Mouse (Mus musculus) megakaryocyte, embryonic 14.5 days (primary cell): ENCODE measurements around the gene Alkbh5. TPM values are rescaled to one million over a fixed set of nuclear protein-coding genes. Genes with fewer than 3 reads are reported as not detected.
"Not testable (repeated sequence)": the region's sequence is repeated elsewhere in the genome, so short reads cannot be mapped to it uniquely, and the experiment has no call there.

Source experiments
- H3K27me3 ChIP-seq: replicated peaks from 2 replicates; pipeline ENCODE3; 2012; ENCODE audit warnings: inconsistent platforms
- H3K36me3 ChIP-seq: replicated peaks from 2 replicates; pipeline ENCODE3; 2012; ENCODE audit warnings: low read length, inconsistent platforms, mixed read lengths
- H3K4me1 ChIP-seq: 2 replicates; pipeline ENCODE4 v1.6.1; 2012; ENCODE audit warnings: inconsistent platforms
- H3K4me3 ChIP-seq: replicated peaks from 2 replicates; pipeline ENCODE3; 2012; ENCODE audit warnings: moderate library complexity, mild to moderate bottlenecking, inconsistent platforms
- H3K9me3 ChIP-seq: 2 replicates; pipeline ENCODE4 v1.6.1; 2012; ENCODE audit warnings: inconsistent platforms
- FLI1 ChIP-seq: IDR thresholded peaks from 2 replicates; pipeline ENCODE4 v1.6.1; 2012; ENCODE audit warnings: low read length, inconsistent platforms, mixed read lengths
- GATA1 ChIP-seq: IDR thresholded peaks from 3 replicates; pipeline ENCODE4 v1.6.1; 2012; ENCODE audit warnings: mixed read lengths, low read length, inconsistent platforms, borderline replicate concordance
- polyA plus RNA-seq: library from polyadenylated mRNA; stranded (reverse); fragments of >175 nt; gene quantifications from 2 replicates; pipeline ENCODE4 v1.2.3, GENCODE M21; 2012; ENCODE audit warnings: low replicate concordance; ENCODE audit not compliant: insufficient read depth

Alkbh5 gene
- polyA plus RNA-seq, 1 experiment, result 10.9 TPM

GRCm38 (mm10) chr11:60540761-60541160 is 4.6 kb downstream of the Alkbh5 start:
- no peaks in the 10 kb centered on the region for H3K27me3 ChIP-seq
- H3K4me3 ChIP-seq, result peak overlapping the region; percentile 100
- H3K9me3 ChIP-seq, result no peaks in the 10 kb centered on the region
- TF ChIP-seq GATA1, result no peak
- H3K36me3 ChIP-seq, result peaks cover 53% of the 10 kb centered on the region
- peaks cover 68% of the 10 kb centered on the region for H3K4me1 ChIP-seq

- Histone ChIP-seq H3K4me1 (peaks cover 64% of the 10 kb centered on the region), H3K27me3 (no peaks in the 10 kb centered on the region), H3K4me3 (peak overlapping the region; percentile 26), H3K9me3 (no peaks in the 10 kb centered on the region), H3K36me3 (peaks cover 63% of the 10 kb centered on the region)
- TF ChIP-seq FLI1, result no peak
These were observed 5.7 kb downstream of the Alkbh5 start for GRCm38 (mm10) chr11:60541831-60542230.

- Histone ChIP-seq H3K4me1 (peaks cover 69% of the 10 kb centered on the region), H3K36me3 (peaks cover 77% of the 10 kb centered on the region)
- not testable (repeated sequence) for H3K4me3 ChIP-seq, H3K9me3 ChIP-seq, H3K27me3 ChIP-seq
These were observed 7.0 kb downstream of the Alkbh5 start for GRCm38 (mm10) chr11:60543211-60543610.

GRCm38 (mm10) chr11:60545433-60545832 is 9.3 kb downstream of the Alkbh5 start:
- H3K4me3 ChIP-seq, result no peak overlapping the region
- H3K4me1 ChIP-seq, result peaks cover 59% of the 10 kb centered on the region
- H3K27me3 ChIP-seq, result no peaks in the 10 kb centered on the region
- peaks cover 89% of the 10 kb centered on the region for H3K36me3 ChIP-seq
- no peaks in the 10 kb centered on the region for H3K9me3 ChIP-seq
- TF ChIP-seq FLI1, result no peak
- TF ChIP-seq GATA1, result no peak

GRCm38 (mm10) chr11:60548112-60548511 is 11.9 kb downstream of the Alkbh5 start:
- H3K4me1 ChIP-seq, result peaks cover 39% of the 10 kb centered on the region
- no peak overlapping the region for H3K4me3 ChIP-seq
- H3K27me3 ChIP-seq, result no peaks in the 10 kb centered on the region
- no peak for TF ChIP-seq GATA1
- peaks cover 96% of the 10 kb centered on the region for H3K36me3 ChIP-seq
- no peaks in the 10 kb centered on the region for H3K9me3 ChIP-seq

GRCm38 (mm10) chr11:60553091-60553490 is 16.9 kb downstream of the Alkbh5 start:
- H3K27me3 ChIP-seq, result no peaks in the 10 kb centered on the region
- no peak overlapping the region for H3K4me3 ChIP-seq
- no peak for TF ChIP-seq GATA1
- no peak for TF ChIP-seq FLI1
- H3K9me3 ChIP-seq, result no peaks in the 10 kb centered on the region
- H3K36me3 ChIP-seq, result peaks cover 99% of the 10 kb centered on the region
- peaks cover 14% of the 10 kb centered on the region; the same call in 1 of the 2 replicates for H3K4me1 ChIP-seq

- TF ChIP-seq FLI1, result no peak
- TF ChIP-seq GATA1, result no peak
- no peak overlapping the region for H3K4me3 ChIP-seq
- peaks cover 74% of the 10 kb centered on the region for H3K36me3 ChIP-seq
These were observed 21.5 kb downstream of the Alkbh5 start for GRCm38 (mm10) chr11:60557675-60558074.

GRCm38 (mm10) chr11:60559342-60559741 is 23.2 kb downstream of the Alkbh5 start:
- H3K4me1 ChIP-seq, result peaks cover 16% of the 10 kb centered on the region
- peaks cover 57% of the 10 kb centered on the region for H3K36me3 ChIP-seq
- TF ChIP-seq GATA1, result no peak
- no peak for TF ChIP-seq FLI1
- H3K9me3 ChIP-seq, result no peaks in the 10 kb centered on the region
- H3K4me3 ChIP-seq, result peak overlapping the region; percentile 7
- H3K27me3 ChIP-seq, result no peaks in the 10 kb centered on the region

More at GRCm38 (mm10) chr11:60557675-60558074, 21.5 kb downstream of the Alkbh5 start:
- Histone ChIP-seq H3K9me3 (no peaks in the 10 kb centered on the region), H3K4me1 (peaks cover 16% of the 10 kb centered on the region), H3K27me3 (no peaks in the 10 kb centered on the region)

- not testable (repeated sequence) for H3K4me1 ChIP-seq, H3K36me3 ChIP-seq, H3K9me3 ChIP-seq, H3K4me3 ChIP-seq, H3K27me3 ChIP-seq
These were observed 37.8 kb downstream of the Alkbh5 start for GRCm38 (mm10) chr11:60574006-60574405.

Other genes with a start within 250 kb of the Alkbh5 start
- 9.4 and 30.4 TPM in 2 replicates for gene Tom1l2, start 183.5 kb upstream of the Alkbh5 start, polyA plus RNA-seq
- not detected in 2 replicates for gene Drc3, start 183.1 kb upstream of the Alkbh5 start, polyA plus RNA-seq
- 7.1 and 18.8 TPM in 2 replicates for gene Gid4, start 119.2 kb upstream of the Alkbh5 start, polyA plus RNA-seq
- 19.4 and 40.7 TPM in 2 replicates for gene Atpaf2, start 117.9 kb upstream of the Alkbh5 start, polyA plus RNA-seq
- gene Drg2, start 81.8 kb upstream of the Alkbh5 start, polyA plus RNA-seq, result 36.8 and 100 TPM in 2 replicates
- not detected in 2 replicates for gene Myo15, start 67.0 kb upstream of the Alkbh5 start, polyA plus RNA-seq
- gene Llgl1, start 163.3 kb downstream of the Alkbh5 start, polyA plus RNA-seq, result 5.0 and 7.6 TPM in 2 replicates
- gene Flii, start 190.9 kb downstream of the Alkbh5 start, polyA plus RNA-seq, result 195 and 218 TPM in 2 replicates
- 10.2 and 20.6 TPM in 2 replicates for gene Mief2, start 192.0 kb downstream of the Alkbh5 start, polyA plus RNA-seq
- 1.9 and 4.7 TPM in 2 replicates for gene Top3a, start 241.0 kb downstream of the Alkbh5 start, polyA plus RNA-seq
- 0.50 TPM in 1 of 2 replicates, not detected in the other for gene Smcr8, start 241.1 kb downstream of the Alkbh5 start, polyA plus RNA-seq